Mouse (Mus musculus) inflammation-experienced regulatory T-cells, adult 6 months (primary cell): ENCODE measurements around the gene Mtmr14. TPM values are rescaled to one million over a fixed set of nuclear protein-coding genes. Genes with fewer than 3 reads are reported as not detected.
A peak's percentile ranks its signal among the peaks of the same experiment; 100 is the strongest.

Experiments
- ATAC-seq: one replicate; pipeline ENCODE4 v1.8.0; 2017
- polyA plus RNA-seq, 3 experiments: library from polyadenylated mRNA; unstranded; fragments of 100-300 nt; shearing (Covaris generic); gene quantifications; one replicate each; pipeline ENCODE4 v1.2.1; 2017

Mtmr14 gene
- polyA plus RNA-seq, result 10 to 100 TPM; 12.0 to 18.4 (median 16.2) TPM

DNA sequence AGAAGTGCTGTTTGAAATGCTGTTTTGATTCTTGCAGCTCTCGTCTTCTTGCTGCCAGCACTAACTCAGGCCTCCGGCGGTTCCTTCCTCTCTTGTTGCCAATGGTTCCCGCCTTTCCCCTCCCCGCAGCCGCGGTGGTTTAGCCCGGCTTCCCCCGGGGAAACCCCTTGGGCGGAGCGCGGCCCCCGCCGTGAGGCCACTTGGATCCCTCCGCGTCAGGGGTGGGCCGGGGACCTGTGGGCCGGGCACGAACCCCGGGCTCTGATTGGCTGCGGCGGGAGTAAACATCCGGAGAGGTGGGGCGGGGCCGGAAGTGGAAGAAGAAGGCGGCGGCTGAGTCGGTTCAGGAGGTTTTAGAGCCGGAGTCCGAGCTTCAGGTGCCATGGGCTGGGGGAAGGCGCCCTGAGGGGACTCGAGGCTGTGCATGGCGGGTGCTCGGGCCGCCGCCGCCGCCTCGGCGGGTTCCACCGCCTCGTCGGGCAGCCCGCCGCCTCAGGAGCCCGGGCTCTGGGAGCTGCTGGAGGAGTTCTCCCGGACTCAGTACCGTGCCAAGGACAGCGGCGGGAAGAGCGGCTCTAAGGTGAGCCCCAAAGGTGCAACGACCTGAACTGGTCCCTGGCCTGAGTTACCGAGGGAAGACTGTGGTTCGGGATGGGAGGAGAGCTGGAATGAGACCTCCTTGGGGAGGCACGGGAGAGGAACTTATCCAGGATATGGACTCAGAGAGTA is at the start of gene Mtmr14:
Gene Mtmr14, plus strand, starts transcription at position 302 of the 729 bp plus-strand sequence.
- ATAC-seq, result peak; percentile 98

DNA sequence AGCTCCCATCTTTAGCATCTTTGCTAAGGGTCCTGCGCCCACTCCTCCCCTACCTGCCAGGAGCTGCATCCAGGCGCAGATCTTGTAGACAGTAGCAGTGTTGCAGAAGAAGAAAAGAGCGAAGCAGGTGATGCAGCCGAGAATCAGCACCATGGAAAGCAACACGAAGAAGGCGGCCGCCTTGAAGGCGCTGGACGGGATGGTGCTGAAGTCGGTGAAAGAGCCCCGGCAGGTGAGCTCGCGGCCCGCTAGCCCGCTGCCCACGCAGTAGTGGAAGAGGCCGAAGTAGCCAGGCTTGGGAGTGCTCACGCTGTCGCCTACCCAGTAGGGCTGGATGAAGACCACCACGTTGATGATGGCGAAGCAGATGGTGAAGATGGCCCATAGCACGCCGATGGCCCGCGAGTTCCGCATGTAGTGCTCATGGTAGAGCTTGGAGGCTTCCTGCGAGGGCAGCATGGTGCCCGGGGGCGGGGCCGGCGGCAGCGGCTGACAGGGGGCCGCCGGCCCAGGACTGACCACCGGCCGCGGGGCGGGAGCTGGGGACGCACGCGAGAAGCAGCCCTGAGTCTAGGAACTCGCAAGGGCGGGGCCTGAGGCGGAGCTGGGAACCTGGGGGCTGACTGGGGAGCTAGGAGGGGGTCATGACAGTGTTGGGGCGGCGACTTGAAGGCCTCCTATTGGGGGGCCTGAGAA is 43.7 kb upstream of the Mtmr14 start:
- ATAC-seq, result no peak

DNA sequence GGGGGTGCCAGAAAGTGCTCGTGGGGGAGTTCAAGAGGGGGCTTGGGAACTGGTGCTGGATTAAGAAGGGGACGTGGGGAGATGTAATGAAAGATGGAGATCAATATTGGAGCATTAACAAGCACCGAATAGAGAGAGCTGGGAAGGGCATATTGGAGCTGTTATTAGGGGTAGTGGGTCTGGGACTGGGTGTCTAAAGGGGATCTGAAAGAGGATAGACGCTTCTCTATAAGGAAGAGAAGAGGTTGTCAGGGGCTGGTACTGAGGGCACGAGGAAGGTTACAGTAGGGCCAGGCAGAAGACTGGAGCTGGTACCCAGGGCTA is 43.2 kb upstream of the Mtmr14 start:
- no peak for ATAC-seq

DNA sequence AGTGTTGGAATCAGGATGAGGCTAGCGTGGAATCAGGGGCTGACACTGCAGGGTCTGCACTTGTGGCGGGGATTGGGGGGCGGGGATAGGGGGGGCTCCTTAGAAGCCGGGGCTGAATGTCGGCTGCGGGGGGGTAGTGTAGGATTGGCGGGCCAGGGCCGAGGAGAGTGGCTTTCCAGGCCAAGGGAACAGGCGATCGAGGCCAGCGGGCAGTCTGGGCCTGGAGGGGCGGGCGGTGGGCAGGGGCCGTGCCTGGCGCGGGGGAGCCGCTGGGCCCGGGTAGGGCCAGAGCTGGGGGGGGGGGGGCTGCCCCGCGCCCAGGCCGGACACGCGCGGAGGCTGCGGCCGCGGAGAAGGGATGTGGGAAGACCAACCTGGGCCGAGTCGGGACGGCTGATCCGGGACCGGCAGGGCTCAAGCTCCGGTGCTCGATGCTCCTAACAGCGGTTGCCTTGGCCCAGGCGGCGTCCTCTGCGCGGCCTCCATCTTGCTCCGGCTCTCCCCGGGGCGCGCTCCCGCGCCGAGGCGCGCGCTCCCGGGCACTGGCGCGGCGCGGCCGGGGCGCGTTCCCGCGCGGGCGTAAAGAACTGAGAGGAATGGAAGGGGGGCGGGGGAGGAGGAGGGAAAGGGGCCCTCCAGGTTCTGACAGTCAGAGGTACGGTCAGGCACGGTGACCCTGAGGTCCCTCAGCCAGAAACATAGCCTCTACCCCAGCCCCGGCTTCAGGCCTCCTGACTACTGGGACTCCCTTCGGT is 42.6 kb upstream of the Mtmr14 start, which contains the start of gene Lhfpl4:
Gene Lhfpl4, minus strand, starts transcription at position 544 of the 755 bp plus-strand sequence.
- no peak for ATAC-seq

DNA sequence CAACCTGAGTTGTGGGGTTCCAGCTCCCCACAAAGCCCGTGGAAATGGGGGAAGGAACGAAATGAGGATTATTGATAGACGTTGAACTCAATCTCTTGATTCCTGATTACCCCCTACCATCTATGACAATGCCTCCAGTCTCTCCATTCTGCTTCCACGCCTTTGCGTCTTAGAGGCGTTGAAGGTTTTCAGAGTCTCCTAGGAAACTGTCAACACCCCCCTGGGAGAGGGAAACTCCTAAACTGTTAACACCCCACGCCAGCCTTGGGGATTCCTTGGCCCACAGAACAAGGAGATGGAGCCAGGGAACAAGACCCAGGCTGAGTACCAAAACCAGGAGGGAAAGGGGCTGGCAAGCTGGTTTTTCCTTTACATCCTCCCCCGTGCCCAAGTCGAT is 42.0 kb upstream of the Mtmr14 start:
- ATAC-seq, result no peak

DNA sequence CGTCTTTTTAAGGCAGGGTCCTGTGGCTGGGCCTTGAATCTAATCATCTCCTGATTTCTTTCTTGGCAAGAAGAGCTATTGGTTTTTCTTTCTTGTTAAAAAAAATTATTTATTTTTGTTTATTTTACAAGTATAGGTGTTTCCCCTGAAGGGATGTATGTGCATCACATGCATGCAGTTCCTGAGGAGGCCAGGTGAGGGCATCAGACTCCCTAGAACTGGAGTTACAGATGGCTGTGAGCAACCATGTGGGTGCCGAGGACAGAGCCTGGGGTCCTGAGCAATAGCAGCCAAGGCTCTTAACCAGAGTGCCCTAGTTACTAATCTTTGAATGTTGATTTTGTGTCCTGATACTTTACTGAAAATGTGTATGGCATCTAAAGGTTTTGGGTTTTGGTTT is 21.4 kb upstream of the Mtmr14 start:
- no peak for ATAC-seq

DNA sequence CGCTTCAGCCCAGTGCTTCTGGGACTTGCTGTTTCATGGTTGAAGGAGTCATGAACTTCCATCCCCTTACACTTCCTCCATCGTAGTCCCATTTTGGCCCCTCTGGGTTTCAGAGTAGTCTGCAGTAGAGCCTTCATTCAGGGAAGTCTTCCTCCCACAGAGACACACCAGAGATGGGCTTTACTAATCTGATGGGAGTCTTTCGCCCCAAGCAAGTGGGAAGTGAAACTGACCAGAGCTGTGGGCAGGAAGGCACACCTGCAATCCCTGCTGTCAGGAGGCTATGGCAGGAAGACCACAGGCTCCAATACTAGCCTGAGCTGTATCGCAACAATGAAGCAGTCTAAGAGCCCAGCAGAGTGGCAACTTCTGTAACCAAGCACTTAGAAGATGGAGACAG is 11.8 kb upstream of the Mtmr14 start:
- no peak for ATAC-seq

DNA sequence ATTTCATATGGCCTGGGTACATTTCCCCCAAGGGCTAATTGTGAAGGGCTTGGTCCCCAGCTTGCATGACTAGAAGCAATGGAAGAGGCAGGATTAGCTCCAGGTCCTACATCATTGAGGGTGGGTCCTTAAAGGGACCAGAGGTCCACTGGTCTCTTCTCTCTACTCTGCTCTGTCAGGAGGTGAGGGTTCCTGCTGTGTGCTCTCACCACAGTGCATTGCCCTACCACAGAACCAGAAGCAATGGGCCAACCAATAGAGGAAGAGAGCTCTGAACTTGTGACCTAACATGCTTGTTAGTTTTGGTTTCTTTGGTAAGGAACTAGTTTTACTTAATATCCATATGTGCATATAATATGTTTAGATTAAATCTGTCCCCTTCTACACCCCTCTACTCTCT is 10.9 kb upstream of the Mtmr14 start:
- no peak for ATAC-seq

DNA sequence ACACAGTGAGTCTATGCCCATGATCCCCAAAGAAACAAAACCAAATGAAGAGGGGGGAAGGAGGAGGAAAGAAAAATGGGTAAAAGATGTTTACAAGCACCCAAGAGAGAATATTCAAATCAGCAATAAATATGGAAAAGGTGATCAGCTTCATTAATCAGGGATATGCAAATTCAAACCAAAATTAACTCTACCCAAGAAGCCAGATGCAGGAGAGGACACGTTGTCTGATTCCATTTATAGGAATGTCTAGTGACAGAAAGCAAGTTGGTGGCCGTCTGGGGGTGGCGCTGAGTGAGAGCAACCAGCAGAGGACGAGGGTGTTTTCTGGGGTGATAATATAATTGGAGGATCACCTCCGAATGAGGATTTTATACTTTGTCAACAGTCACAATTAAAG is 2.5 kb upstream of the Mtmr14 start:
- no peak for ATAC-seq

DNA sequence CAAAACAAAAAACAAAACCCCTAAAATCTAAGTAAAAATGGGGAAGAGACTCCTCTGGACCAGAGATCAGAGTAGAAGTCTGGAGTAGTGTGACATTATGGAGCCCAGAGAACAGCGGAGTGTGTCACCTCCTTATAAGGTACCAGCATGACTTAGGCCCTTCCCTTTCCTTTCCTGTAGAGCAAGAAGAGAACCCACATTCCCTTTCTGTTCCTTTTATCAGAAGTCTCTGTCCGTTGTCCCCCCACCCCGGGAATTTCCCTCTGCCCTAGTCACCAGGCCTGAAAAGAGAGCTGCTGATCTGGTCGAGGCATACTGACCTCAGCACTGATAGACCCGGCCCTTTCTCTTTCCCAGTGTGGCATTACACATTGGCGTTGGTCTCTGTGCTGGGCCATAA is 799 bp downstream of the Mtmr14 start:
- no peak for ATAC-seq

DNA sequence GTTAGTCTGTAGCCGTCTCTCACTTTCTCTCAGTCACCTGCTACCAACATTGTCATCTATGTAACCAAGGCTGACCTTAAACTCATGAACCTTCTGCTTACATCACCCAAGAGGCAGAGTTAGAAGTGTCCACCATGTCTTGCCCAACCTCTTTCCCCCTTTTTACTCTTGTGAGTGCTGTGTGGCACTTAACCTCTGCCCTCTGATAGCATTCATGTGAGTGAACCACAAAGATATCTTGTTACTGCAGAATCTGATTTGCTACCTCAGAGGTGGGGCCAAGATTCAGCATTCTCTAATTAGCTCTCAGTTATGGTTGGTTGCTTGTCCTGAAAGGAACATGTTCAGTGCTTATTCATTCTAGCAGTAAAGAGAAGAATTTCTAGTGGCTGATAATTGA is 5.1 kb downstream of the Mtmr14 start:
- no peak for ATAC-seq

DNA sequence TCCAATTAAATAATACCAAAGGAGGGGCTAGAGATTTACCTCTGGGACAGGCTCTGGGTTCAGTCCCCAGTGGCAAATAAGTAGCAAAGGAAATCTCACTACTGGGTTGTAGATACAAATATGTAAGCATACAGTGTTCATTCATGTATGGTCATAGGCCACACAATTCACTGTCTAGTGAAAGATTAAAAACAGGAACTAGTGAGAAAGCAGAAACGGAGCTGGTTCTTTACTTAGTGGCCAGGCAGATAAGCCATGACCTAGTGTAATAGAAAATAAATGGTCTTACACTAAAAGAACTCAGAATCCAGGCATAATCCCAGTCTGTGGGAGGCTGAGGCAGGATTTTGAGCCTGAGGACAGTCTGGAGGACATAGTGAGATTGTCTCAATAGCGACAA is 7.9 kb downstream of the Mtmr14 start:
- no peak for ATAC-seq

DNA sequence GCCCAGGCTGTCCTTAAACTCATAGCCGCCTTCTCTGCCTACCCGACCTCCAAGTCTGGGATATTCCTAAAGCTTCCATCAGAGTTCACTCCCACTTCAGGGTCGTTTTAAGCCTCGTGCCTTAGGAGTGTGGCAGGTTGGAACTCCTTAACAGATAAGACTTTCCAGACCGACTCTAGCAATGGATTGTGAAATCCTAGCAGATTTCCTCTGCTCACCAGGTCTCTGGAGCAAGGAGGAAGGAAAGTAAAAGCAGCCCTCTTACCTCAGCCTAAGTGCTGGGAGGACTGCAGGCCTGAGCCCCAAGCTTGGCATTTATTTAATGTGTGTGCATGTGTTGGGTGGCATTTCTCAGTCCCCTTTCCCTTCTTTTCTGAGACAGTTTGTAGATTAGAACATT is 13.1 kb downstream of the Mtmr14 start:
- no peak for ATAC-seq

DNA sequence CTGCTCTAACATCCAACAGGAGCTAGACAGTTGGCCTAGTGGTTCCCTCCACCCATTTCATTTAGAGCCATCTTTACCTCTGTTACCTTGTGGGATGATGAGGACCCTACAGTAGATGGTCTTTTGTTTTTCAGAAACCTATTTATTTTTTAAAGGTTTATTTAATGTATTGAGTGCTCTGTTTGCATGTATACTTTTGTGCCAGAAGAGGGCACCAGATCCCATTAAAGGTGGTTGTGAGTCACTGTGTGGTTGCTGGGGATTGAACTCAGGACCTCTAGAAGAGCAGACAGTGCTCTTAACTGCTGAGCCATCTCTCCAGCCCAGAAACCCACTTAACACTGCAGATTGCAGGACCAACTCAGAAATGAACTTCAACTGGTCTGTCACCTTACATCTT is 14.3 kb downstream of the Mtmr14 start:
- no peak for ATAC-seq

DNA sequence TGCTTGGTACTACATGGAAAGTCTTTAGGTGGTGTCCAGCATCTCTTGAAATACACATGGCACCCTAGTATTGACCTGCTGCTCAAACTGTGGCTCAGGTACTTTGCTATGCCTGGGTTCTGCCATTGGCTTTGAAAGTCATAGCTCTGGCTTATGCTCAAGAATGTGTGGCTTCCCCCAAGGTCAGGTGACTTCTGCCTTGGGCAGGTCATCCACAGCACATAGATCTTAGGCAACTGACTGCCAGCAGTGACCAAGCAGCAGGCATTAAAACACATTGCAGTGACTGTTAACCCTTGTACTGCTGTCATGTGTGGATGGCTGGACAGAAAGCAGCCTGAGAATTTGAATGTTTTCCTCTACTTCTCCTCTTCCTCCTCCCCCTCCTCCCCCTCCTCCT is 17.3 kb downstream of the Mtmr14 start:
- ATAC-seq, result no peak

DNA sequence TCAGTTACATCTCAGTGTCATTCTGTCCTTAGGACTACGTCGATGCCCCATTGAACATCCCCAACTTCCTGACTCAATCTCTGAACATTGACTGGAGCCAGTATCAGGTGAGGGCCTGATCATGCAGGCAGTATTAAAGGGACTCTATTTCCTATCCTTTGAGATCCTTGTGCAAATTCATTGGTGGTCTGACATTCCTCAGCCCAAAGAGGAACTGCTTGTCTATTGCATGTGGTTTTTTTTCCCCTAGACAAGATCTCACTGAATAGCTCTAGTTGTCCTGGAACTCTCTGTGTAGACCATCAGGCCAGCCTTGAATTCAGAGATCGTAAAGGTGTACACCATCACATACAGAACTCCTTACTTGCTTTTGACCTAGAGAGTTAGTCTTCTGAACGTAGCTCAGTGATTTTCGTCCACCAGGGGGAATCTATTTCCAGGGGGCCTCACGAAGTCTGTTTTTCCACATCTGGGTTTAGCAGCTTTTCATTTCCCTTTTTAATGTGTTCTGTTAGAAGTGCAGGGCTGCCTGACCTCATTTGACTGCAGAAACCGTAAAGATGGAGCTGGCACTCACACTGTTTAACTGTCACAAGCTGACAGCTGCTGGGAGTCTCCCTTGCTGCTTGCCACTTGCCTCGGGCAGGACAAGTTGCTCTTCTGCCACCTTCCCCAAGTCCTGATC is 23.7 kb downstream of the Mtmr14 start:
- ATAC-seq, result no peak

DNA sequence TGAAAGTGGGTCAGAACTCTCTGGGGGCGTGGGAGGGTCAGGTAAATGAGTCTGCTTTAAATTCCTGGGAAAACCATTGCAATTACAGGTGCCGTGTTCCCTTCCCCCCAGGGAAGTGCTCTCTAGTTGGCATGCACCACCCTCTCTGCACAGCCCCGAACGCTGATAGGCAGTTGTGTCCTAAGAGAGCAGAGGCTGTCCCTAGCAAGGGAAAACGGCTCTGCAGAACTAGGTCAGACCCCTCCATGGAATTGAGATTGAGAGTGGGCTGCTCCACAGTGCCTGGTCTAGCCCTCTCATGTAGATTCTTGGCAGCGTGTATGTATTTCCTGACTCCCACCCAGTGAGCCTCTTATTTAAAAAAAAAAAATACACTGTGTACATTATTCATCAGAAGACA is 25.9 kb downstream of the Mtmr14 start:
- ATAC-seq, result no peak

DNA sequence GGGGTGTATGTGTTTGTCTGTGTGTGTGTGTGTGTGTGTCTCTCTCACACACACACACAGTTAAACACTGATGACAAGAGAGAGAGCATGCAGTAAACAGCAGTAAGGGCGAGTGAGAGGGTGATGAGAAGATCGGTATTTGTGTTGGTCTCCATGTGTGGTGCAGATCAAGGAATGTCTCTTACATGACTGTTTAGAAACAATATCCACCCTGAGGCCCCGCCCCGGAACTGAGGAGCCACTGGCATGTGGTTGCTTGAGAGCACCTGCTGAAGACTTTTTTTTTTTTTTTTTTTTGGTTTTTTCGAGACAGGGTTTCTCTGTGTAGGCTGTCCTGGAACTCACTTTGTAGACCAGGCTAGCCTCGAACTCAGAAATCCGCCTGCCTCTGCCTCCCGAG is 26.8 kb downstream of the Mtmr14 start:
- ATAC-seq, result no peak

DNA sequence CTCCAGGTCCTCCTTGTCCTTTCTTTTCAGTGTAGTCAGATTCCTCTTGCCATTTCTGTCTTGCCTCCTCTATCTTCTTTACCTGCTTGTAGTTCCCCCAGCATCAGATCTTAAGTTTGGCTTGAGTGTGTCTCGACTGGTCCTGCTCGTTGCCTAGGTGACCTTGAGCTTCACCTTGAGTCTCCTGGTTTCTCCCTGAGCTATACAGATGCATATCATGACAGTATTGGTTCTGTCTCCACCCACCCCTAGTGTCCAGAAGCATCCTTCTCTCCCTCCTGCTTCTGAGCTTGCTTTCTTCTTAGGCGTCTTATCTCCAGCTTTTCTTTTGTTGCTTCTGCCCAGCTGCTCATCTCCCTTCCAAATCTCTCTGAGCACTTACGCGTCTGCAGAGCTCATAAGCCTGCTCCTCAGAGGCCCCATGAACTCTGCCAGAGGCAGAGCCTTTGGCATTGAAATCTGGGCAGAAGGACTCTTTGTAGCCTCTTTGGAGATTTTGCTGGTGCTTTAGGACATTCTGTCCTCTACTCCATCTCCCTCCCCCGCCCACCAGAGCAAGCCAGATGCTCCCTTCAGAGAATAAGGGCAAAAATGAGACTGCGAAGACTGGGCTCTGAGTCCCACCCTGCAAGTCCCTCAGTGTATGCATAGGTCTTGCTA is 29.5 kb downstream of the Mtmr14 start:
- no peak for ATAC-seq

DNA sequence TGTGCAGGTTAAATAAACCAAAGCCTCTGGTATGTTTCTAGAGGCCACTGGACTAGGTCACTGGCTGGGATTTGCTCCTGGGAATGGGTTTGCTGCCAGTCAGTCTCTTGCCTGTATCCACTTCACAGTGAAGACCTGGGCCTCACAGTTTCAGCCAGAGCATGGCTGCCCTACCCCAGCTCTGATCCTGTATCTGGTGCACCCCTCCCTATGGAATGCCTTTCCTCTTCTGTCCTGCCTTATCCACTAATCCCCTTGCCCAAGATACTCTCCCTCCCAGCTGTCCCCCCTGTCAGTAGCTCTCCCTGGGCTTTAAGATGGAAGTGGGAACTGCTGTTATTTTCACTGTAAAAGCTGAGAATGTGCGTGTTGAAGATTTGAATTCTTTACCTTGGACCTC is 30.3 kb downstream of the Mtmr14 start:
- no peak for ATAC-seq

DNA sequence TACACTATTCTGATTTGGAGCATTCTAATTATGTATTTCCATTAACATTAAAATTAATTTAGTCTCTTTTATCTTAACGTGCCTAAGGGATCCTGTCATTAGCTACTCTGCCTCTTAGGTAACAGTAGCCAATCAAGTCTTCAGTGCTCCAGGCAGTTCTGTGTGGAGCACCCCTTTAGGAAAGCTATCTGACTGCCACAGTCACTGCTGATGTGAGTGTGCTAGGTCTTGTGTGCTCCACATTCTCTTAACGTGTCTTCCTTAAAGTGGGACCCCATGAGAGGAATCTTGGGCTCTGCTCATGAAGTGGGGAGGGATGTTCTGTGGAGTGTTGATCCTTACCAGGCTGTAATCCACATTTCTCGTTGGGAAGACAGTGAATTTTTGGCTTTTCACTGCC is 34.7 kb downstream of the Mtmr14 start:
- no peak for ATAC-seq

DNA sequence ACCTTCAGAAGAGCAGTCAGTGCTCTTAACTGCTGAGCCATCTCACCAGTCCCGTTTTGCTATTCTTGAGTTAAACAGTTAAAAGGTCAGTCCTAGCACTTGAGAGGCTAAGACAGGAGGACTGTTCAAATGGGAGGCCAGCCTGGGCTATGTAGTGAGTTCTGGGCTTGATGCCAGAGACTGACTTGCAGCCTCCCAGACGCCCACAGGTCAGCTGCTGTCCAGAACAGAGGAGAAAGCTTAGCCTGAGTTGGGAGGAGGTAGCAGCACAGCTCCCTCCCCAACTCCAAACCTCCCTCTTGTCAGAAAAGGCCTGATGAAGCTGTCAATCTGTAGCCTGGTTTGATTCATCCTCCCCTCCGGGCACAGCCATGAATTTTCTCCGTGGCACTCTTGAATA is 39.2 kb downstream of the Mtmr14 start:
- no peak for ATAC-seq

DNA sequence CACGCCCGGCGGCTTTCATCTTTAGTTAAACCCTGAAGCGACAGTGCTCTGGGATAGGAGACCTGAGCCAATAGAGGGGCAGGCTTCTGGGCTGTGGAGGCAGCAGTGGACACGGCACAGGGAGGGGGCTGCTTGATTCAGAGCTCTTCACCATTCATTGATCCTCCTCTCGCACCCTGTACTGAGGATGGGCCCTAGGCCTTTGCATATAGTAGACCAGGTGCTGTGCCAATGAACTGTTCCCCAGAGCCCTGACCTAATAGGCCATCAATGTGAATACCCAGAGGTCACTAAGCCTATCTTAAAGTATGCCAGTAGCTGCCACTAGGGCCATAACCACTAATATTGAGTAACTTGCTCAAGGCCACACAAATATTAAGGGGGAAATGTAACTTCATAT is 44.0 kb downstream of the Mtmr14 start:
- no peak for ATAC-seq
